Mouse (Mus musculus): ENCODE results near the gene Htatip2.

Htatip2 gene

GRCm38 (mm10) chr7:49758934-49759571, at the start of gene Htatip2:
Gene Htatip2, plus strand, starts transcription at chr7:49759115.
- peak; percentile 51 for DNase-seq

- no peak for DNase-seq
Observed at GRCm38 (mm10) chr7:49709381-49710021, 49.4 kb upstream of the Htatip2 start.

DNA sequence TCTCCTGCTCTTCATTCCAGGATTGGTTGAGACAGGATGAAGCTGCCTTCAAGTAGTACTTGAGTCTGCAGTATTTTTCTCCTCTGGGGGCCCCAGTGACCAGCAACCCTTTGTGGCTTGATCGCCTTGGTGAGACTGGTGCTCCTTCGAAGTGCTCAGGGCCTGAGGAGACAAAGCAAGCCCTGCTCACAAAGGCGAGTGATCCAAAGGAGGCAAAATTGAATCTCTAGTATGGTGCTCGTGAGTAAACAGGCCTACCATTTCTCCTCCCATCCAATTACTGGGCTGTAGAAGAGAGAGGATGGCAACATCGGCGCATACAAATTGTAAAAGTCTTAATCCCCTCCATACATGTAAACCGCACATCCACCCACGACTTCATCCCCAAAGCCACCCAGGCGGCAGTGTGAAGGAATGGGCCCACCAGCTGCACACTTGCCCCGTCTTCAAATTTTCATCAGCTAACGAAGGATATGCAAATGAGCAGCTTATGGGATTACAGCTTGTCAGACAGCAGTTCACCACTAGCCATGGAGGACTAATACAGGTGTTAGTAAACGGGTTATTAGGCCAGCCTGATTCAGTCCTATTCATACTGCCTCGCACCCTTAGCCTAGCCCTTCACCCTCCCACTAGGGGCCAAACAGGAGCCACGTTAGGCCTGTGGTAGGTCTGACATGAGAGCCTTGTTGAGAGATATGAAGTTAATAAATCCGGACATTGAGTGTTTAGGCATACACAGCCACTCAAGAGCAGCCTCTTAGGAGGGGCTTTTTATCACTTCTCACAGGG, 40.8 kb upstream of the Htatip2 start:
- no peak for DNase-seq

GRCm38 (mm10) chr7:49734342-49734741, 24.6 kb upstream of the Htatip2 start:
- no peak for DNase-seq

DNA sequence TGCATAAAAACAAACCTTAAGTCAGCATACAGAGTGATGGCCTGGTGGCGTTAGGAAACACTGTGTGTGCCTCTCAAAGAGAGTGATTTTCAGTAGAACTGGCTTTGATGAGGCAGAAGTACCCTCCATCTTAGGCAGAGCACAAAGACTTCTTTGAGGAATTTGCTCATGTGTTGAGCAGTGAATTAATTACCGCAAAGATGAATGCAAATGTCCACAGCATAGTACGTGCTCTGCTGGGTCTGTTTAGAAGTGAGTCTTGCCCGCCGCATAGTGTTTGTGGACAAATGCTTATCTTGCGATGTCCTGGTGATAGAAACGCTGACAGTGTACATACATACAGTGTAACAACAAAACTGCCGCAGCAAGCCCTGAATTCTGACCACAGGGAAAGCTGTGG, 19.5 kb upstream of the Htatip2 start:
- DNase-seq = no peak

- peak; percentile 7 for DNase-seq
Observed at GRCm38 (mm10) chr7:49741474-49741873, 17.4 kb upstream of the Htatip2 start.

DNA sequence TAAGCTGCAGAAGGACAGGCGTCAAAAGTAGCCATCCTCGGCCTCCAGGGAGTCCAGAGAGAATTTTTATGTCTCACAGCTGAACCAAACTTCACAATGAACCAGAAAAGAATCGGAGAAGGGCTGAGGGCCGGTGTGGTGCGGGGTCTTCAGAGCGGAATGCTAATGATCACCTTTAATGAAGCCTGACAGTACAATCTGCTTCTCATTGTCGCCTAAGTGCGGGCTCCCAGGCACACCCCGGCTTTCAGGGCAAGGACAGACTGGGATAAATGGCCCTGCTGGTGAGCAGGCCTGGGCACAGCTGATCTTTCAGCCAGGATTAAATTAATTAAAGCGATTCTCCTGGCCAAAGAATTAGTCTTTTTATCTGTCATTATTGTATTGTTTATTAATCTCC, 17.0 kb upstream of the Htatip2 start:
- no peak for DNase-seq

DNA sequence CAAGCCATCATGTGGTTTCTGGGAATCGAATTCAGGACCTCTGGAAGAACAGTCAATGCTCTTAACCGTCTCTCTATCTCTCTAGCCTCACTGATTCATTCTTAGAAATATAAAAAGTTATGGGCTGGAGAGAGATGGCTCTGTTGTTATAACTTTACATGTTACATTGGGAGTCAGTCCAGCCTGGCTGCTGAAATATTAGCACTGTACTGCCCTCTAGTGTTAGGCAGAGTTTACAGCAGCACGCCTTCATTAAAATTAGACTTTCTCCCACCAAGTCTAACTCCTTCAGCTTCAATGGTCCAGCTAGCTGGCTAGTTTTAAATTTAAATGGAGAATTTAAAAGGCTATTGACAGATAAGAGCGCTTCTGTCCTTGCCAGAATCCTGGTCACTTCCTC, 7.8 kb upstream of the Htatip2 start:
- DNase-seq = peak; percentile 48

GRCm38 (mm10) chr7:49752730-49753506, 6.0 kb upstream of the Htatip2 start:
- peak; percentile 28 for DNase-seq

DNA sequence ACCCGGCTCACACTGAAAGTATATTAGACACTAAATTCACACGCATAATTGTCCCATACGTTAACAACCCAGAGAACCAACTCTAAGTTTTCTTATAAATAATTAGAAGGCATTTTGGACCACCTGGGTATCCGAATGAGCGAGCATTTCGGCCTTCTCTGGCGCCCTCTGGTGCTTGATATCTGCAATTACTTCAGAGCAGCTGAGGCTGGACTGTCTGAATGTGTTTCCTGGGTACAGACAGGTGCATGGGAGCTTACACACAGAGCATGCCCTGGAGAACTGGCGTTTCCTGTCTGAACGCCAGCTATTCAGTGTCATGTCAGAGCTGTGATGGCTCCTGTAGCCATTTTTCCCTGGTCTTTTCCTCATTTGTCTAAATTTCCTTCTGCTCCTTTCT, 4.1 kb upstream of the Htatip2 start:
- DNase-seq = peak; percentile 57

GRCm38 (mm10) chr7:49762605-49763004, 3.7 kb downstream of the Htatip2 start:
- DNase-seq = no peak

DNA sequence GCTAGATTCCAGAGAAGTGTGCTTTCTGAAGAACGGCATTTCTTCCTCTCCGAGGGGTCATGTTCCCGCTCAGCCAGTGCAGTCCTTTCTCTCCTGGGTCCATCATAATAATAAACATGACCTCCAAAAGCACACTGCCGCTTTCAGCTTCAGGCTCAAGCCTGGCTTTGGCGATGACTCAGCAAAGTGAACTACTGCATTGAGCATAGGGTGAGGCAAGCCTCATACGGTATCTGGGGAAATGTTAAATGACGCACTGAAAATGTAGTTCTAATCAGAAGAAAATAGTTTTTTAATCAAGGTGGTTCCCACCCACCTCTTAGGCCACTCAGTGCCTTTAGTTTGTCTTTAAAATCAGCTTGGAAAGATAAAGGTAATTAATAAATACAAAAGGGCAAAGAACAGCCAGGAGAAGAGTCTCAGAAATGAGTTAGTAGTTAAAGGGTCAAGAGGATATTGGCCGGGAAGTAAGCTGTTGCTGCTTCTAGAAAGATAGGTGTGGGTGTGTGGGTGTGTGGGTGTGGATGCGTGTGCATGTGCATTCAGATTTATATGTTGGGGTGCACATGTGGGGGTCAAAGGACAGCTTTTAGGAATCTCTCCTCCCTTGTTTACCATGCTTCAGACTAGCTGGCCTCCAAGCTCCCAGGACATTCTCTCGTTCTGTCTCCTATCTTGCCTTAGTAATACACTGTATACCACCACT, 5.2 kb downstream of the Htatip2 start:
- no peak for DNase-seq

DNA sequence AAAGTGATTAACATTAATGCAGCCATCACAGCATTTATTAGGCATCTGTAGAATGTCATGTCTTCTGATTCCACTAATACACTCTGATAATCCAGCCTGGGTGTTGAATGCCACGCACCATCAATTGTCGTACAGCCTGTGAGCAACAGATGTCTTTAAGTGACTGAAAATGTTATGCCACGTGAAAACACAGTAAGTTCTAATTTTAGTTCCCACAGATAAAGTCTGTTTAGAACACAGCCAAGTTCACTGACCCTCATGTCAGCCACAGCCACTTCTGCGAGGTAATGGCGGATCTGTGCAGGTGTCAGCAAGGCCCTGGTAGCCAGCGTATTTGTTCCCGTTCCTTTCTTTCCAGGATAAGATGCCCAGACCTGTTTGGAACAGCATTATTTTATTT, 7.3 kb downstream of the Htatip2 start:
- DNase-seq = no peak

- DNase-seq = no peak
Observed at GRCm38 (mm10) chr7:49768509-49768908, 9.6 kb downstream of the Htatip2 start.

GRCm38 (mm10) chr7:49774396-49774795, 15.5 kb downstream of the Htatip2 start:
- DNase-seq = no peak

GRCm38 (mm10) chr7:49777585-49777984, 18.7 kb downstream of the Htatip2 start:
- DNase-seq = no peak

DNA sequence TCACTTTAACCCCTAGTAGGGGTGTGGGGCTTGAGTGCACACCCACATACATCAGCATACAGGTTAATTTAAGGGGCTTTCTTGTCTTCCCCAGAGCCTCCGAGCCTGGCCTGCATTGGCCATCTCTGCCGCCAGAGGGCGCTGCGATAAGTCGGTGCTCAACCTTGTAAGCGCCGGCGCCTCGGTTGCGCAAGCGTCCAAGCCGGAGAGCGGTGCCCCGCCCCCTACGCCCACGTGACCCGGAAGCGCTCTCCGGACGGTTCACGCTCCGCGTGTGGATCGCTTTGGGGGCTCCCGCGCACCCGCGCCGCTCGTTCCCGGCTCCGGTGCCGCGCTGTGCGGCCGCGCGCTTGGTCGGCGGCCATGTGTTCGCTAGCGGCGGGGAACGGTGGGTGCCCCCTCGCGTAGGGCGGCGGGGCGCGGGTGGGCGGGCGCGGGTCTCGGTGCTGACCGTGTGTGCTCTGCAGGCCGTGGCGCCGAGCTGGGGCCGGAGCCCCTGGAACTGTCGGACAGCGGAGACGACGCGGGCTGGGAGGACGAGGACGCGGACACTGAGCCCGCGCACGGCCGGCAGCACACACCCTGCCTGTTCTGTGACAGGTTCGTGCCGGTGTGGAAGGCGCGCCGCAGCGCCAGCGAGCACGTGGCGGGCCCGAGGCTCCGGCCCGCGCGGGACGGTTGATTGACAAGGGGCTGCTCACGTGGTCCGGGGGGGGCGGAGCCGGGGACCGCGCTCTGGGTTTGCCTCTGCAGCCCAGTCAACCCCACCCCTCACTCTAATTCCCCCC, 19.4 kb downstream of the Htatip2 start, which contains the start of gene Prmt3:
Prmt3 (plus strand) TSS at position 233 of the 788 bp plus-strand sequence.
- peak; percentile 98 for DNase-seq

- DNase-seq = peak; percentile 8
Observed at GRCm38 (mm10) chr7:49778904-49779615, 20.1 kb downstream of the Htatip2 start.

GRCm38 (mm10) chr7:49783017-49783416, 24.1 kb downstream of the Htatip2 start:
- no peak for DNase-seq

DNA sequence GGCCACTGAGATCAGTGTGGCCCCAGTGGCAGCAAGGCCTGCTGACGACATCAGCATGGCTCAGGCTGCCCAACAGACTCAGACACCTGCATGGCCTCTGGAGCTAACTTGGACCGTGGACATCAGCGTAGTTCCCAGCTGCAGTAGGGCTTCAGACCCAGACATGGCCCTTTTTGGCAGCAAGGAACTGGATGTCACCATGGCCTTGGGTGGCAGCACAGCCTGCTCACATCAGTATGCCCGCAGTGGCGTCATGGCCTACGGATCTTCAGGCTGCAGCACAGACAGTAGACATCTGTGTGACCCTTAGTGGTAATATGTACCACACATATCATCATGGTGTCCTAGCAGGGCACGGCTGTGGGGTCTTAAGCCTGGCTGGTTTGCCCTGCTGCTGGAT, 26.2 kb downstream of the Htatip2 start:
- DNase-seq = no peak
